Mouse (Mus musculus) MN1 (cell line): ENCODE measurements around the gene Ccl27a.
"Not testable (repeated sequence)": the region's sequence is repeated elsewhere in the genome, so short reads cannot be mapped to it uniquely, and the experiment has no call there.

Source experiments
- DNase-seq: peaks from one replicate; pipeline ENCODE4 v3.0.0-alpha.2; 2016; ENCODE audit warnings: low spot score

Gene Ccl27a

DNA sequence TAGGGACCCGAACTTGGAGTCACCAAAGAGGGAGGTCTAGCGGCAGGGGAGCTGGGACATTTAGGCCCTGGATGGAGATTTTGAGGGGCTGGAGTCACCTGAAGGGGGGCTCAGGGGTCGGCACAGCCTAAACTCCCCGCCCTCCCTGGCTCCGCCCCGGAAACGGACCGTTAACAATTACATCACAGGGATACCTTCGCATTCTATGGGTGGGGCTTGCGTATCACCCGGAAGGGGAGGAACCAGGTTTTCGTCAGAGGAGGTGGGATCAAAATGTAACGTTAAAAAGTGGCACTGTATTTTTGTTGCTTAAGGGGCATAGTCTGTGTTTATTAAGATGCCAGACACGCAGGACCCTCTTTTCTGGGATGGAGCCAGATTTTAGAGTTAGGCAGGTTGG, at the start of gene Ccl27a:
Gene Ccl27a, minus strand, starts transcription at position 246 of the 400 bp plus-strand sequence.
- DNase-seq = not testable (repeated sequence)

DNA sequence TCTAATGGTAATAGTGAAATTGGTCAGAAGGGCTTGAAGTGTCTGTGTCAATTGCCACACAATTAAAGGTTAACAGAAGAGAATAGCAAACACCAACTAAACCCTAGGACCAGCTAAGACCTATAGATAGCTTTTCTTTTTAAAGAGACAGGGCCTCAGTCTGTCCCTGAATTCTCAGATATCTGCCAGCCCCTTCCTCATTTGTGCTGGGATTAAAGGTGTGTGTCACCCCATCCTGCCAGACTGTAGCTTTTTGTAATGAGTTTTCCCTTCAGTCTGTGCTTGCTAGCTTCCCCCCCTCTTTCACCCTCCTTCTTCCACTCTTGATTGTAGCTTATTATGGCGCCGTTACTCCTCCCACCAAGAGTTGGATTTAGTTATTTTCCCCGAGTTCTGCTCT, 9.2 kb upstream of the Ccl27a start:
- not testable (repeated sequence) for DNase-seq

DNA sequence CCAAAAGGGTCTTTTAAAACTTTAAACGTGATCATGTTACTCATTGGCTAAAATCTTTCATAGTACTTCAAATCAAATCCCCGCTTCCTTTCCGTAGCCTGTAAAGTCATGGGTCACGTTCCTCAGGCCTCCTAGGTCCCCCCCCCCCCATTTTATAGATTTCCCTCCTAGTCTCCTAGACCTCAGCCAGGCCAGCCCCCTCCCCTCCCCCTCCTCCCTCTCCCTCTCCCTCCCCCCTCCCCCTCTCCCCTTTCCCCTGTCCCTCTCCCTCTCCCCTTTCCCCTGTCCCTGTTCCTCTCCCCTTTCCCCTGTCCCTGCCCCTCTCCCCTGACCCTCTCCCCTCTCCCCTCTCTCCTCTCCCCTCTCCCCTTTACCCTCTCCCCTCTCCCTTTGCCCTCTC, 8.7 kb upstream of the Ccl27a start:
- not testable (repeated sequence) for DNase-seq

DNA sequence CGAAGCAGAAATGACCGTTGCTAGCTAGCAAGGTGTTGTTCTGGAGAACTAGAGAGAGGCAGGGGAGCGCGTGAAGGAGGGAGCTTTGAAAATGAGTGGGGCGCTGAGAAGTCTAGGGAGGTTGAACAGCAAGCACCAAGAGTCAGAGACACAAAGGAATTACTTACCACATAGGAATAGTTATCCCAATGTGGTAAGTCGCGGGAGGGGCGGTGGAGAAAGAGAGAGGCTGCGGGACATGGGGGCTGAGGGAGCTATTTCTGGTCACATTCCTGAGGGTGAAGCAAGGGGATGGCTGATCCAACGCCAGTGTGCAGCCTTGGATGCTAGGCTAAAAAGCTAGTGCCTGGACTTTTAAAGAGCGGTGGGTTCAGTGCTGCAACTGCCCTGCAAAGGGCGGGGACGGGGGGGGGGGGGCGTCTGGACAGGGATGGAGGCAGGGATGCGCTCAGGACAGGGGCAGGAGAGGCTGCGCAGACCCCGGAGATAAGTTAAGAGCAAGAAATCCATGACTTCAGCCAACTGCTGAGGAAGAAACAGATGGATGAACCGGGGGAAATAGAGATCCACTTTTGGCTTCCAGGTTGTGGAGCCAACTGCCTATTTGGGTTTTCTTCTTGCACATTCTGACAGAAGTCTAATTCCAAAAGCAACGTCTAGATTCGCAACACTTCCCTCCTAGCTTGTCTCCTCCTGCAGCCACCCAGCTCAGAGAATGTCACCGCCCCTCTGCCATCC, 7.9 kb upstream of the Ccl27a start:
- DNase-seq = not testable (repeated sequence)

DNA sequence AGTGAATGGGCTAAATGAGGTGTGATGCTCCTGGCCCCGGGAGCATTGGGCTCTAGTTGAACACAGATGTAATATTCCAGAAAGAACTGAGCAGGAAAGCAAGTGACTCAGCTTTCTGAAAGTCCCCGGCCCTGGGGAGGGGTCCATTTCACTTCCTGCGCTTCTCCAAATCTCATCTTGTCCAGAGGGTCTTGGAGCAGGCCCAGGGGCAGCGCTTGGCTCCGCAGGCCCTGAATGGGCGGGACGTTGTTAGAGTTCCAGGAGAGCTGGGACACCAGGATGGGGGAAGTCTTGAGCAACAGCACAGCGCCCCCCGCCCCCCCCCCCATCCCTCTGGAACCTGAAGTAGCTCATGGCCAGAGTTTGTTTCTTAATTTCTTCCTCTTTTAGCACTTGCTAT, 7.2 kb upstream of the Ccl27a start:
- not testable (repeated sequence) for DNase-seq

DNA sequence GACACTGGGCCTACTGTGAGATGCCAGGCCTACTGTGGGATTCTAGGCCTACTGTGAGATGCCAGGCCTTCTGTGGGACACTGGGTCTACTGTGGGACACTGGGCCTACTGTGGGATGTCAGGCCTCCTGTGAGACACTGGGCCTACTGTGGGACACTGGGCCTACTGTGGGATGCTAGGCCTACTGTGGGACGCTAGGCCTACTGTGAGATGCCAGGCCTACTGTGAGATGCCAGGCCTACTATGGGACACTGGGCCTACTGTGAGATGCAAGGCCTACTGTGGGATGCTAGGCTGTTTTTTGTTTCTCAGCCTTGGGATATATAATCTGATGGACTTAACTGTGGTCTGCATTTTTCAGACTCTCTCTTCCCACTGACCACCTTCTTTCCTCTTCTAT, 1.8 kb upstream of the Ccl27a start:
- DNase-seq = not testable (repeated sequence)

DNA sequence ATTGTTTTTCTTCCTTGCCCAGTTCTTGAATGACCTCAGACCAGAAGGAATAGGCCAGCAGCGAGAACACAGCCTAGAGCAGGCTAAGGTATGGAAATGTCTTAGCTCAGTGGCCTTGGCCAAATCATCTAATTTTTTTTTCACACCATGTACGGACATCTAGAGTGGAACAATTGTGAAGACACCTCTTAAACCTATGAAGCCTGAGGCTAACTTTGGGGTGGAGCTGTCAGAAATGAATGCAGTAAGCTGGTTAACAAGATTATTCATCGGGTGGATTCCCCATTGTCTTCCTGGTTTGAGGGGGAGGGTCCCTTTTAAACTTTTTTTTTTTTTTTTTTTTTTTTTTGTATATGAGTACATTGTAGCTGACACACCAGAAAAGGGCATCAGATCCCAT, 459 bp upstream of the Ccl27a start:
- DNase-seq = not testable (repeated sequence)

DNA sequence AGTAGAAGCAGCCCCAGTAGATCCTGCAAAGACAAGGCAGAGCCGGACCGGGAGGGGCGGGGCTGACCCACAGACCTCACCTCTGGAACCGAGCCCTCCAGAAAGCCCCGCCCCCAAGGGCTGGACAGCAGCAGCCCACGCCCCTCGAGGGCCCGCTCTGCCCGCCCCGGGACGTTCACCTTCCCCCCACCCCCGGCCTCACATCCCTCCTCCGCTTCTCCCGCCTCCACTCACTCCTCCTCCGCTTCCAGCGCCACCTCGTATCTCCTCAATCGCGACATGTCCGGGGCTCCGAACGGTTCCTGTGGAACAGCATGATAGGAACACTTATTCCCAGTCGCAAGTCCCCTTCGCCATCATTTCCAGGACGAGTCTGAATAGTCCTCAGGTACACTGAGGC, 545 bp downstream of the Ccl27a start:
- DNase-seq = peak; percentile 52

DNA sequence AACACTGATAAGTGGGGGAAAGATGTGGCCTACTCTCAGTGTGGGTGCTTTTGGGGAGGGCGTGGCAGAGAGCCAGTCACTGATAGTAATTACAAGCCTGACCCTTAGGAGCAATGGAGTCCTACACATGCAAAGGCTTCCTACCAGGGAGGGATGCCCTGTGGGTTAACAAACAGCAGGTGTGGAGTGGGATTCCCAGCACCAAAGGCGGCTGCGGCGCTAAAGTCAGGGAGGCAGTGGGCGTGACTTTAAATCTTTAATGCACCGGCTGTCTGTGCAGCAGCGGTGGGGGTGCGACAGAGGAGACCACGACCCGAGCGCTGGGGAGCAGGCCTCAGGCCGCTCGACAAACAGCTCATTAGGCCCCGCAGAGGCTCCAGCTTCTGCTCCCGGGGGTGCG, 1.1 kb downstream of the Ccl27a start:
- not testable (repeated sequence) for DNase-seq

DNA sequence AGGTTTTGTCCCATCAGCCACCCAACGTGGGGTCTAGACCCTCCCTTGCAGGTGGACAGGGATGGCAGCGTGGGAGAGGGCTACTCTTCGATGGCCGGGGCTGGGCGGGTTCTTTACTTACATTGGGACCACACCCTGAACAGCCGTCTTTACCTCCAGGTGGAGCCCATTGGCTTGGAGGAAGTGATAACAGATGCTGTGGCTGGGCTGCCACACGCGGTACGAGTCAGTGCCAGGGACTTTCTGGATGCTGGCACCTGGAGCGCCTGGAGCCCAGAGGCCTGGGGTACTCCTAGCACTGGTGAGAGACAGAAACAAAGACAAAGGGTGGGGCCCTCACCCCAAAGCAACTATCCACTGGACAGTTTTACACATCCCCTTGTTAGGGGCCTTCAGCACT, 6.7 kb downstream of the Ccl27a start:
- not testable (repeated sequence) for DNase-seq

DNA sequence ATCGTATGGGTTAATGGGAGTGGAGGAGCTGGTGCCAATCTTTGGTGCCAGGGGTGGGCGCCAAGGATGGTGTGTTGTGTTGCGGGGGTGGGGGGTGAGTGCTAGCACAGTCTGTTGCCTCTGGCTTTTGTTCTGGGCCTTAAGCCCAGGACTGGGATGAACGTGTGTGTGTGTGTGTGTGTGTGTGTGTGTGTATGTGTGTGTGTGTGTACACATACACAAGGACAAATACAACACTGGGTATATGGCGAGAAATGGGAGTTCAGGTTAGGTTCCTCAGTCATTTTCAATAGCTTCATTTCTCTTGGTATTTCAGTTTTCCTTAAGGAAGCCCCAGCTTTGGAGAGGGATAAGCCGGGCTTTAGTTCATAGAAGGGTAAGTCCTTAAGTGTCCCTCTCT, 10.9 kb downstream of the Ccl27a start:
- DNase-seq = not testable (repeated sequence)

DNA sequence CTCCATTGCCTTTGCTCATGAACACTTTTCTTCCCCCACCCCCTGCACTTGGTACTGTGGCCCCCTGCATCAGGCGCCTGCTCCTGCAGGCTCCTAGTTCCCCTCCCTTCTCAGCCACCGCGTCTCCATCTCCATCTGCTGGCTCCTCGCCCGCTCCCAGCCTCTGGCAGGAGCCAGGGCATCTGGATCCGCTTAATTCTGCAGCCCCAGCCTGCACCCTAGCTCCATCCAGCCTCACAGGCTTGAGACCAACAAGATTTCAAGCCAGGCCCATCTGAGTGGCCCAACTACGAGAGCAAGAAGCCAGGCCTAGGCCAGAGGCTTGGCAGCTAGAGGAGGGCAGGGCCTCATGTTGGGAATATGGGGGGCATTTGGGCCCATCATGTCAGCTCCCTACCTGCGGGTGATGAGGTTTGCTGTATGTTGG, 11.3 kb downstream of the Ccl27a start:
- peak; percentile 86 for DNase-seq

DNA sequence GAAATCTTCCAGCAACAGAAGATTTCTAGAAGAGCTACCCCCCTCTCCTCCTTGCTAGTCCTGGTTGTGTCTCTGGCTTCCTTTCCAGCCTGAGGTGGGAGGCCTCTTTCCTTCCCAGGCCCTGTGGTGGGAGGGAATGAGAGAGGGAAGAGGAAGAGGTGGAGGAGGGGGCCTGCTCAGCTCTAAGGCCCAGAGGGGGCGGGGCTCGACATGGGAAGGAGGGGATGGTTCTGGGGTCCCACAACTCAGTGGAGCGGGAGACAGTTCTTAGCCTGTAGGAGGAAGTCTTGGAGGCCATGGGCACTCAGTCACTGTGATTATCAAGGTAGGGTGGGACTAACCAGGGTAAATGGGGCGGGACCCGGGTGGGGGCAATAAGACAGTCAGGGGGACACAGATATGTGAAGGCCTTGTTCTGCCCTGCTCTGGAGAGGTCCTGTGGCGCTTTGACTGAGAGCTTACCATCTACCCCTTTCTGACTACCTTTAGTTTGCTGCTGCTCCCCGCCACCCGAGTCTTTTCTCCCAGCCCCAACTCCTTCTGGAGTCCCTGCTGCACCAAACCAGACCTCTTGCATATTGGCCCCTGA, 11.9 kb downstream of the Ccl27a start:
- DNase-seq = peak; percentile 27

DNA sequence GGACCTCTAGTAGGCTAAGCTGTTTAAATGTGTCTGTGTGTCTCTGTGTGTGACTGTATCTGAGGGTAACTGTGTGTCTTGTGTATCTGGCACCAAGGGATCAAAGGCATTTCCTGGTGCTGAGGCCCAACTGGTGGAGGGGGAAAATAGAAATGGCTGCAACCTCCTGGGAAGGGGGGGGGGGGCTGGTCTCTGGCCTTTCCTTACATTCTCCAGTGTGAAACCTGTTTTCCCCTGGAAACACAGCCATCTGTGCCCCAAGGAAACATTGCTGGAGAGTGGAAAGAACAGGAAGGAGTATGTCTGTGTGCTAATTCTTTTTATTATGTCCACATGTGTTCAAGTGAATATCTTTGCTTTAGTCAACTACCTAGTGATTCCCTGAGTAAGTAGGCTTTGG, 12.4 kb downstream of the Ccl27a start:
- no peak for DNase-seq

DNA sequence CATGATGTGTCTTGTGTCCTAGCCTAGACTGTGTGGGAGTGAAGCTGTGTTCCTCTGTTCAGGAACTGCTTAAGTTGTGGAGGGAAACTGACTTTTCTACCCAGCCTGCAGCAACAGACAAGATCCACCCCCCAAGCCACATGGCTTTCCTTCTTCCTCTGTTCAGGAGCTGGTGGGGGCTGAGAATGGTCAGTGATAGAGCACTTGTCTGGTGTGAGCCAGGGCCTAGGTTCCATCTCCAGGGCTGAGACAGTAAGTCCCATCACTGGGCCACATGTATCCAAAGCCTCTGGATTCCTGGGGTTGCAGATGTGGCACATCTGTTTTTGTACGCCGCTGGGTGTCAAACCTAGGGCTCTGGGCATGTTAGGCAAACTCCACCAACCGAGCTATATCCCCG, 13.1 kb downstream of the Ccl27a start:
- DNase-seq = no peak

DNA sequence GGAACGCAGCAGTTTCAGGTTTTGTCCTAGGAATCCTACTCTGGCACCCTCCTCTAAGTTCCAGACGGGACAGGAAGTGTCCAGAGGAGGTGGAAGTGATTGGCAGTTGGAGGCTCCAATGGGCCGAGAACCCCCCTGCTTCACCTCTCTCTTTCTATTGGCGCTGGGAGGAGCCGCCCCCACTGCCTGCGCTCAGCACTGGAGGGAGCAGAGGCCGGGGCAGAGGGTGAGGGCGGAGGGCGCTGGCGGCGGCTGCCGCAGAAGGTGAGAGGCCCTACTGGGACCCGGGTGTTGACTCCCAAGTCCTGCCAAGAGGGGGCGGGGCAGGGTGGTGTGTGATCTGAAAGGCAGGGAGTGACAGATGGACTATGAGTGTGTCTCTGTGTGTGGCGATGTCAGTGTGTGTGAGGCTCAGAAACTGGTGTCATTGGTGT, 13.7 kb downstream of the Ccl27a start:
- DNase-seq = peak; percentile 86

DNA sequence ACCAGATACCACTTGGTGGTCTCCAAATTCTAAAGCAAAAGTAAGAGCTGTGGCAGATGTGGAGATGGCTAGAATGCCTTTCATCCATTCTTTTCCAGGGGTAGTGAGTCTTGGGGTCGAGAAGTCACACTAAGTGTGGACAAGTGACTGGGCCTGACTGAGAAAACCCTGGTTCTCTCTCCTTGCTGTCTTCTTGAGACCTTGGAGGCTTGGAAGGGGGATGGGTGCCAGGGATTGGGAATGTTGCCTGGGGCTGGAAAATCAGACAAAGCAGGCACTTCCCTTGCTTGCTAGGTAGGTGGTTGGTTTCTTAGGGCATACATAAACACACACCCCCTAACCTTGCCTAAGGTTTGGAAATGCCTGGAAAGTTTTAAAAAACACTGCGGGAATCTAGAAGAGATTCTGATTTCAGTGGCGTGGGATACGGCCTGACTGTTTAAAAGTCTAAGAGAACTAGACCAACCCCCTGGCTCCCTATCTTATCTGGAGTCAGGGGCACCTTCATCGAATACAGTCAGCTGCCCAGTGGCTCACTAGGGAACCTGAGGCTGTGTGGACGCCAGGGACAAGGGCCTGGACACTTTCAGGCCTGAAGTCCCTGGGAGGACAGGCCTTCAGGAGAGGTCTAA, 14.3 kb downstream of the Ccl27a start:
- DNase-seq = no peak

DNA sequence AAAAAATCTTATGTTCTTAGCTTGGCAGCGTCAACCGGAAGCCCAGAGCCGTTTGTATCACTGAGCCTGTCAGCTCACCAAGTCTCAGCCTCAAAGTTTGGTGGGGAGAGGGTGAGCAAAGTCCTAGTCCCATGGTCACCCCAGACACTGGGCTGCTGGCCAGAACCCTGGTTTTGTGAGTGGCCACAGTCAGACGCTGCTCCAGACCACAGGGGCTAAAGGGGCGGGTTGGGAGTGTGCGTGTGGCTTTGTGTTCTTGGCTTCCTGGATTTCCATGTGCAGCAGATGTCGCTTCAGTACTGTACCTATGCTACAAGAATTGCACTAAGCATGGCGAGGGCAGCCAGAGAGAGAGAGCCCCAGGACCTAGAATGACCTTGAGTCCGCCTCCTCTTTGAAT, 14.8 kb downstream of the Ccl27a start:
- peak; percentile 40 for DNase-seq

DNA sequence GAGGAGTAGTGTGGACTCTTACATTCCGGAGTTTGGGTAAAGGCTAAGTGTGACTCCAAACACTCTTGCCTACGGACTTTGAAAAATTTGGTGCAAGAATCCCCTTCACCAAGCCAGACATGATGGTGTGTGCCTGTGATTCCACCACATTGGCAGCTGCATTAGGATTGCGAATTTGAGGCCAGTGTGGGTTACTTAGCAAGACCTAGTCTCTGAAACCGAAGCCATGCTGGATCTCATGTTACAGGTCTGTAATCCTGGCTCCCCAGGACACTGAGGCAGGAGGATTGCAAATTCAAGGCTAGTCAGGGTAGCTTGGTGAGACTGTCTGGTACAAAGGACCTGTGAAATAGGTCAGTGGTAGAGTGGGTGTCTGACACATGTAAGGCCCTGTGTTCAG, 15.3 kb downstream of the Ccl27a start:
- DNase-seq = no peak

DNA sequence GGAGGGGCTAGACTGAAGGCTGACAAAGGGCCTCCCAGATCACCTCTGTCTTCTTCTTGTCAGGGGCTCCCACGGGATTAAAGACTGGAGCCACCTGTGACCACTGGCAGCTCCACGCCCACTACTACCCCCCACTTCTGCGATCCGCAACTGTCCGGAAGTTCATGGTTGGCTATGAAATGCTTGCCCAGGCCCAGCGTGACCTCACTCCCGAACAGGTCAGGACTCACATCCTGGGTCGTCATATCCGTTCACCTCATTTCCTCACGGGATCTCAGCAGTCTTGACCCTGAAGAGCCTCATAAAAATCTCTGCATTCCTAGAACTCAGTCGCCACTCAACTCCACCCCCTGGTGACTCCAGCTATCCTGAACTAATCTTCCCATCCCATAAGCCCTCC, 16.0 kb downstream of the Ccl27a start:
- no peak for DNase-seq

DNA sequence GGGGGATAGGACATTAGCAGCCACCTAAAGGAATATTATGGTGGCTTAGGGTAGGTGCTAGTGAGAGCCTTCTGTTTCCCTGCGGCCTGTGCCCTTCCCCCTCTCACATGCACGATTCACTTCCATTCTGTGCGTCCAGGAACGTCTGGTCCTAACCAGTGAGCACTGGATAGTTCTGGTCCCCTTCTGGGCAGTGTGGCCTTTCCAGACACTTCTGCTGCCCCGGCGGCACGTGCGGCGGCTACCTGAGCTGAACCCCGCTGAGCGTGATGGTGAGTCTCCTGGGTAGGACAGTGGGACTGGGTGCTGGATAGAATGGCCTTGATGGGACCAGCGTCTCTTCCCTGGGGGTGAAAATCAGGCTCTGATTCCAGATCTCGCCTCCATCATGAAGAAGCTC, 16.7 kb downstream of the Ccl27a start:
- no peak for DNase-seq

DNA sequence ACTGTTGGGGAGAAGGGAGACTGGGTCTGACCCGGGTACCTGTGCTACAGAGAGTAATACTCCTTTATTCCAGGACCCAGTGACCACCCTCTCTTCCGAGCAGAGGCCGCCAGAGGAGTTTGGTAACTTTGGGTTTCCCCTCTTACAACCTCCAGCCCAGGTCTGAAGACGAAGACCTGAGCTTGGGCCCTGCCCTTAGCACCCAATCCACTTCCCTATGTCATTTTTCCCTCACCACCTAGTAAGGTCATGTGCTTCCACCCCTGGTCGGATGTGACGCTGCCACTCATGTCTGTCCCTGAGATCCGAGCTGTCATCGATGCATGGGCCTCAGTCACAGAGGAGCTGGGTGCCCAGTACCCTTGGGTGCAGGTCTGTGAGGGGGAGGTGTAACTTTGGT, 17.6 kb downstream of the Ccl27a start:
- peak; percentile 54 for DNase-seq
